Mouse (Mus musculus): Measurements from ENCODE around the gene Prss12.

- TF ChIP-seq POLR2A (IDR thresholded peaks at IDR 0.05; ENCODE audit: extremely low read depth, insufficient read depth, low read length) (no peak), CTCF (IDR thresholded peaks at IDR 0.05; ENCODE audit: low read depth, low read length) (no peak)
Measured at GRCm38 (mm10) chr3:123507663-123508055, 60.9 kb downstream of the Prss12 start.
